Mouse (Mus musculus) heart, adult 11 months (tissue): ENCODE results near the gene Dzip1l.

Experiments used
- DNase-seq: peaks from one replicate; pipeline ENCODE4 v3.0.0; 2022

Gene Dzip1l

DNA sequence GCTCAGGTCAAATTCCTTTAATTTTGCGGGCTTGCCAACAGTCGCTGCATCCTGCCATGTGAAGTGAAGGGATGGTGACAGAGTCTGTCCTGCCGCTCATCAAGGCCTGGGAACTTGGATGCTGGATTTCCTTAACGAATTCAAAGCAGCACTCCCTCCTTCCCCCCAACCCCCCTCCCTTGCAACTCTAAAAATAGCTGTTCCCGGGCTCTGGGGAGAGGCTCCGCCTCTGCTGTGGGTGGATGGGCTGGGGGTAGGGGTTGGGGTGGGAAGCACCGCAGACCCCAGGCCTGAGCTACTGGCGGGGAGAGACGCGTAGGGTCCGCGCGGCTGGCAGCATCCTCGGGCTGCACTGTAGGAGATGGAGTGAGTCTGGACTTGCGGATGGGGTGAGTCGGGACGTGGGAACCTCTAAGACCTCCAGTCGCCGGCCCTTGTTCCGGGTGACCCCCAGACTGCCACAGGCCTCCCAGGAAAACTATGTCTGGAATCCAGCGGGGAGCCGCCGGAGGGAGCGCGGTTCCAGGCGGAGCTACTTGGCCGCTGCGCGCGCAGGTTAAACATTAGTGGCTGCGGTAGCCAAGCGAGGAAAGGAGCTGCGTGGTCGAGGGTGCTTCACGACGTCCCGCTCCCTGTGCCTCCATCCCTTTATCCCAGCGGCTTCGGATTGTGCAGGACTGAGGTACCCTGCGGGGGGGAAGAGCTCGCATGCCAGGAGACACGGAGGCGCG lies at the start of gene Dzip1l:
Dzip1l (plus strand) TSS at position 216 of the 731 bp plus-strand sequence.
- DNase-seq, result peak; percentile 97

DNA sequence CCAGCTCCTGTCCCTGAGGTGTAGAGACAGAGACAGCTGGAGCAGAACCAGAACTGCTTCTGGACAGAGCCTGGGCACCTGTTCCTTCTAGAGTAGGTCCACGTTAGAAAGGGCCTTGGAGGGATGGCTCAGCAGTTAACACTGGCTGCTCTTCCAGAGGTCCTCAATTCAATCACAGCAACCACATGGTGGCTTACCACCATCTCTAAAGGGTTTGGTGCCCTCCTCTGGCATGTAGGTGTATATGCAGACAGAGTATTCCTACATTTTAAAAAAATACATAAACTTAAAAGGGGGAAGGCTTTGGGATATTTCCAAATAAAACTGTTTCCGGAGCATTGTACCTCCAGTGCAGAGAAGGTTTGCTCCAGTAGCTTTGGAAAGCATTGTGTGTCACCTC lies 48.6 kb upstream of the Dzip1l start:
- DNase-seq, result no peak

DNA sequence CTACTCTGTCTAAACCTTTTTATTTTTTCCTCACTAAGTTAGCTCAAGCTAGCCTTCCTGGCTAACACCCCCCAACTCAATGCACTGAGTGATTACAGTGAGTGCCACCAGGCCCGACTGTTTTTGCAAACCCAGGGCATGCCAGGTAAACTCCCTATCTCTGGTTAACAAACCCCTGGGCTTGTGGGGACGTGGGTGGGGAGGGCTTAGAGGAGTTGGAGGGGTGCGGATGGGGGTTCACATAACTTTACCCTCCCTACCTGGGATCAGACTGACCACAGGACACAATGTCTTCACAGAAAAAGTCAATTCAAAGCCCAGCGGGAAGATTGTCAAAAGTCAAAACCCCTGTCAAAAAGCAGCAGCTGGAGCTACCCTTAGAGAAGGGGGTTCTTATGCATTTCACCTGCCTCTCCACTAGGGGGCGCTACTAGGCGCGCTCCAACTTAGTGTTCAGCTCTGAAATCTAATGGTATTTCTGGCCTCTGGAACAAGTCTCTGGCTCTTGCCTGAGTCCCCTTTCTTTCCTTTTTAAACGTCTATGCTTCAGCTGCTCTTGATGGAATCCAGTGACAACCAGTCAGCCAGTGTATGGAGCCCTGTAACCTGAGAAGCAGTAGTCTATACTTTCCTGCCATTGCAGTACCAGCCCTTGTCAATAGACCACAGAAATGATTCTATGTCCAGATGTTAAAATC lies 41.6 kb upstream of the Dzip1l start:
- no peak for DNase-seq

DNA sequence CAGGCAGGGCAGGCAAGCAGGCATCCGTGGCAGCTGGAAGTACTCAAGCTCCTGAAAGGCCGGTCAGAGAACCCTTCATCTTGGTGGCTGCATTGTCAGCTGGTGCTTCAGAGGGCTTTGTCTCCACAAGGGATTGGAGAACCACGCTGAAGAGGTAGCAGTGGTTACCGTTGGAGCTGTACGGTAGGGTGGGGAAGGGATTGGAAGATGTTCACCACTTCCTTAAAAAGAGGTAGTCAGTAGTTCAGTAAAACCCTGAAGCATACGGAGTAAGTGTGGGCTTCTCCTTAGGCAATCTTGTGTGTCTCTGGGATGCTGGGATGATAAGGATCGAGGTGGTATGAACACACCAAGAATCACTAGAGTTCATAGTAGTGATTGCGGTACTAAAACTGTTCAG lies 38.2 kb upstream of the Dzip1l start:
- no peak for DNase-seq

DNA sequence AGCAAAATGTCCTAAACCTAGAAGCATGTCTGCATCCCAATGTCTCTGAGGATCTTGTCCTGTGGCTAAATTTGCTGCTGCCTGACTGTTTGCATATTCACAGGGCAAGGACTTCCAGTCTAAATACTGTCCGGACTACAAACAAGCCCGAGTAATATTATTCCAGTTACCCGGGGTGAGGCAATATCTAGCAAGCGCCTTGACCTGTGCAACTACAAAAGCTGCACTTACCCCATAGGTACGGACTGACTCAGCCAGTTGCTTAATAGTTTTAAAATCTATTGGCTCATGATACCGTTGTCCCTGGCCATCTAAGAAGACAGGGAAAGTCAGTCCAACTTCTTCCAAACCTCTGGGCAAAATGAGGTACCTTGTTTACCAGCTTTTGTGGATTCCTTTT lies 30.2 kb upstream of the Dzip1l start:
- DNase-seq, result peak; percentile 35

DNA sequence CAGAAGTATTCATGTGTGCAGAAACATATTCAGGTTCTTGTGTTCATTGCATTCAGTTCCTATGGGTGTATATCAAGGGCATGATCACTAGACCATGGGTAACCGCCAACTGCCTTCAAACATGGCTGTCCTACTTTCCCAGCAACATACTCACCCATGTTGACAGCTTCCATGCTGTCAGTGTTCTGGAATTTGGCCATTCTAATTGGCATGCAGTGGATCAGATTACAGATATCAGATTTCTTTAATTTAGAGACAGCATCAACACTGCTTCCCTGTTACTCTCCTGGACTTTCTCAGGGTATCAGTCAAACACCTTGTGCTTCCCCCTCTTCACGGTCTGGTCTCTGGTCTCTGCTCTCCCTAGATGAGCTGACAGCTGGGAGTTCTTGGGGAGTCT lies 25.7 kb upstream of the Dzip1l start:
- peak; percentile 33 for DNase-seq

DNA sequence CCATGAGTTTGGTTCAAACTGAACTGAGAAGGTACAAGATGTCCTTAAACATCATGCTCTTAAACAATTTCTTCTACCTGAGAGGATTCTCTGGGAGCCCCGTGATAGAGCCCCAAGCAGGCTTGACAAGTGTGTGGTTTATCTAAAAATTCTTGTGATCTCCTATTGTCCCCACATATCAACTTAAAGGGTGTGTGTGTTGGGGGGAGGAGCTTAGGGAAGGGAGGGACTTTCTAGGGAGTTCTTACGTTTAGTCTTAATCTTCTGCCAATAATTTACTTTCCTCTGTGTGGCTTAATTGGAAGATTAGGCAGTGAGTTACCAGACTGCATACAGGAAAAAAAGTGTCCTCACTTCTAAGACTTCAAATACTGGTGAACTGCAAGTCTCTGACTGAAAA lies 17.1 kb upstream of the Dzip1l start, which contains the start of gene A4gnt:
A4gnt (plus strand) TSS at position 301 of the 400 bp plus-strand sequence.
- DNase-seq, result peak; percentile 14

DNA sequence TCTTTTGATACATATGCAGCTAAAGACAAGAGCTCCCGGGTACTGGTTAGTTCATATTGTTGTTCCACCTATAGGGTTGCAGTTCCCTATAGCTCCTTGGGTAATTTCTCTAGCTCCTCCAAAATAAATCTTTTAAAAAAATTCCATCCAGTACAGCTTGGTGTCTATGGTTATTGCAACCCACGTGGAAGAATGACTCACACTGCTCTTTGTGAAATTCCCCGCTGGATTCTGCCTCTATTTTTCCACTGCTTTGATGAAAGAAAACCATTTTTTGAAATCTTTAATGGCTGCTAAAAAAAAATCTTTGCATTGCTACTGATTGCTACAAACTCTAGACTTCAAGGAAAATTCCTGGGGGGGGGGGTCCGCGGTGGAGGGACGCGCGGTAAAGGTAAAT lies 9.6 kb upstream of the Dzip1l start:
- peak; percentile 30 for DNase-seq

DNA sequence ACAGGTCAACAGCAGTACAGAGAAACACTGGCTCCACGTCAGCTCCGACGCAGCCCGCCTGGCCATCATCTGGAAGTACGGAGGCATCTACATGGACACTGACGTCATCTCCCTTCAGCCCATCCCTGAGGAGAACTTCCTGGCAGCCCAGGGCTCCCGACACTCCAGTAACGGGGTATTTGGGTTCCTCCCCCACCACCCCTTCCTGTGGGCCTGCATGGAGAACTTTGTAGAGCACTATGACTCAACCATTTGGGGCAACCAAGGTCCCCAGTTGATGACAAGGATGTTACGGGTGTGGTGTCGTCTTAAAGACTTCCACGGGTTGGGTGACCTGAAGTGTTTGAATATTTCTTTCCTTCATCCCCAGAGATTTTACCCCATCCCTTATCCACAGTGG lies 9.1 kb upstream of the Dzip1l start:
- peak; percentile 76 for DNase-seq

DNA sequence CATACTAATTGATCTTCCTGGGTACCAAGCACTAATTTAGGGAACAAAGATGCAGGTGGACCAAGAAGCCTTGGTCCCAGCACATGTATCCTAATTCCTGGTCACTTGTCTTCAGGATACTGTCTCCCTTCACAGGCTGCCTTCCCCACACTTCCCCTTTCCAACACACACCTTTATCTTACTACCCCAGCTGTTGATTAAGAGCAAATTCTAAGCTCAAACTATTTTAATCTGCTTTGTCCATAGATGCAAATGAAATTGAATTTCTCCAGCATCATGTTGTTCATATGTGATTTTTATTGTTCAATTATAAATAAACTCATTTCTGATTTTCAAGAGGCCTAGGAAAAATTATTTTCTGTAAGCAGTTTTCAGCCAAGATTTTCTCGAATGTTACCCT lies 7.3 kb upstream of the Dzip1l start:
- DNase-seq, result peak; percentile 8

DNA sequence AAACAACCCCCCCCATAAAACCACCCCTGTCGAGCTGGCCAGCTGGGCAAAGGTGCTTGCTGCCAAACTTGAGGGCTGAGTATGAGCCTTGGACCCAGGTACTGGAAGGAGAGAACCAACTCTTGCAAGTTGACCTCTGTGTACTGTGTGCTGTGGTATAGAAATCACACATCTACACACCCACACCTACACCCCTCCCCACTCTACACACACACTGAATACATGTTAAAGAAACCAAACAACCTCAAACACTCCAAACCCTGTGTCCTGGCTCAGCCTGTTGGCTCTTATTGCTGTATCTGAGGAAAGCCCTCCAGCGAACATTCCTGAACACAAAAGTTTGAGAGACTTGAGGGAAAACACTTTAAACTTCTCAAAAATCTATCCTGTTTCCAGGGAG lies 6.3 kb upstream of the Dzip1l start:
- peak; percentile 64 for DNase-seq

DNA sequence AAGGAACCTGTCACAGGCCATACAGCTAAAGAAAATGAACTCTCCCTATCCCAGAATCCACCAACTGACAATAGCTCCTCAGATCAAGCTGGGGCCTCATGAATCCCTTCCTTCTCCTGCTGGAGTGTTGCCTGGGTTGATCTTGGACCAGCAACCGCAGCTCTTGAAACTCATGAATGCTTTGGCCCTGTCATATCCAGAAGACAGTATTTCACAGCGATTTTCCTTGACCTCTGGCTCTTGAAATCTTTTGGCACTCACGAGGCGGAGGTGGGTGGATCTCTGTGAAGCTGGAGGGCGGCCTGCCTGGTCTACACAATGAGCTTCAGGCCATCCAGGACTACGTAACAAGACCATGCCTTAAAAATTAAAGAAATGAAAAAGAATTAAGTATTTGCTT lies 5.2 kb upstream of the Dzip1l start:
- peak; percentile 79 for DNase-seq

DNA sequence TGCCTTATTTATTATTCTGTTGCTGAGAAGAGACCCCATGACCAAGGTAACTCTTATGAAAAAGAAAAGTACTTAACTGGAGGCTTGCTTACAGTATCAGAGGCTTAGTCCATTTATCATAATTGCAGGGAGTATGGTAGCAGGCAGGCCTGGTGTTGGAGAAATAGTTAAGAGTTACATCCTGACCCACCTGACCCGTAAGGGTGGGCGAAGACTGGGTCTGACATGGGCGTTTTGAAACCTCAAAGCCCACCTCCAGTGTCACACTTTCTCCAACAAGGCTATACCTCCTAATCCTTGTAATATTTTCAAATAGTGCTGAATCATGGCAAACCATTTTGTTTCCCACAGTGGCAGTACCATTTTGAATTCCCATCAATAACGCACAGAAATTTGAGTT lies 715 bp upstream of the Dzip1l start:
- peak; percentile 51 for DNase-seq

DNA sequence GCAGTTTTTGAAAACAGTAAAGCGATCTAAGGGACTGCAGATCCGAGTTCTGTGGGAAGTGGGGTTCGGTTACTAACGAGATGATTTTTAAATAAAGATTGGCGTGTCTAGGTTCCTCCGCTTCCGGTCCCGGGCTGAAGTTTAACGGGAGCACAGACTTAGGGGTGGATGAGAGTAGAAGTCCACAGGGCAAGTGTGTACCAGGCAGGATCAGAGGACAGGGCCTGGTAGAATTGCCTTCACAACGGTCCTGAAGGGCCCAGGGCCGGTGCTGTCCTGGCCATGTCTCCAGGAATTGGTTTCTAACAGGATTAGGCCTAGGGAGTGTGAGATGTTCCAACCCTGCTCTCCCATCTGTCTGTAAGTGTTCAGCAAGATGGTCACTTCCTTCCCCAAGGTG lies 775 bp downstream of the Dzip1l start:
- DNase-seq, result no peak

DNA sequence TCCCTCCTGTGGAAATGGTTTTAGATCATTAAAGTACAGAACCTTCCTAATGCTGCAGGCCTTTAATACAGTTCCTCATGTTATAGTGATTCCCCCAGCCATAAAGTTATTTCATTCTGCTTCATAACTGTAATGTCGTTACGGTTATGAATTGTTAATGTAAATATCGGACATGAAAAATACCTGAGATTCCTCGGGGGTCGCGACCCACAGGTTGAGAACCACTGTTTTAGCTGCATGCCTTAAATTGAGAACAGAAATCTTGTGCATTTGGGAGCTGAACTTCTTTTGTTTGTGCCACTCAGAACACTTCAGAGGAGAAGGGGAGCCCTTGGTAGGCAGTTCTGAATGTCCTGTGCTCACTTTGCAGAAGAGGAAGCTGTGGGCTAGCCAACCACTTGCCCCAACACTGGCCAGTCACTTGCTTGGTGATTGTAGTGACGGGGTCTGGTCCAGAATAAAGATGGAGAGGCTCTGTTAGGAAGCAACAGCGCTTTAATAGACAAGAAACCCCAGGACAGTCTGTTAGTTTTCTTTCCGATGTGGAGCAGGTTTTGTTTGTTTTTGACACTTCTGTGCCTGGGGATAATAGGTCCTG lies 1.3 kb downstream of the Dzip1l start:
- DNase-seq, result no peak

DNA sequence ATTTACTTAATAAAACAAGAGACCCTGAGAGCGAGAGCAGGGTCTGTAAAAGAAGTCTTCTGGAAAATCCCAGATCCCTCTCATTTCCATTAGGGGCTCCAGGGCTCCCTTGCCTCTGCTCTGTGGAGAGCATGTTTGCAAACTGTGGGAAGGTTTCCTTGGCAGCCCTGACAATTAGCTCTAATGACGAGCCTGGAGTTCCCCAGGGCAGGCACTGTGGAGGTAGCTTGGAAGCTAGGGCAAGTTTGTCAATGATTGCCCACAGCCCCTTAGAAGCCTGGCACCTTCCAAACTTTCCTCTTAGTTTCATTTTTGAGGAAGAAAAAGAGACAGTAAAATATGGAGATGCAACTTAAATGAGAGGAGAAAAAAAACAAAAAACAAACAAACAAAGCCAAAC lies 2.5 kb downstream of the Dzip1l start:
- no peak for DNase-seq

DNA sequence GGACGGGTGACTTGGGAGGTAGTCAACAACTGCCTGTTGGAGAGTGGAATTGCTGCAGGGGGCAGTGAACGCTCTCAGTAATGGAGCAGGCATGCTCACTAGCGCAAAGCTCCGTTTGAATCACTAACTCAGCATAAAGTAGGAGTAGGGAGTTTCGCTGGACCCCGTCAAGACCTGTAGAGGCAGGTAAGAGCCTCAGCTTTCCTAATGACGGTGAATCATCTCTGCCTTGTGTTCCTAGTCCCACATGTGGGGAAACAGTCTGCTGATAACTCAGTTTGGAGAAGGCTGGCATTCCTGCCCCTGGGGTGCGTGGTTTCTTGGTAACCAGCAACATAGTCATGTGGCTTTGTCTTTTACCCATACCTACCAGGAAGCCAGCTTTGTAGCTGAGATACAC lies 3.0 kb downstream of the Dzip1l start:
- no peak for DNase-seq

DNA sequence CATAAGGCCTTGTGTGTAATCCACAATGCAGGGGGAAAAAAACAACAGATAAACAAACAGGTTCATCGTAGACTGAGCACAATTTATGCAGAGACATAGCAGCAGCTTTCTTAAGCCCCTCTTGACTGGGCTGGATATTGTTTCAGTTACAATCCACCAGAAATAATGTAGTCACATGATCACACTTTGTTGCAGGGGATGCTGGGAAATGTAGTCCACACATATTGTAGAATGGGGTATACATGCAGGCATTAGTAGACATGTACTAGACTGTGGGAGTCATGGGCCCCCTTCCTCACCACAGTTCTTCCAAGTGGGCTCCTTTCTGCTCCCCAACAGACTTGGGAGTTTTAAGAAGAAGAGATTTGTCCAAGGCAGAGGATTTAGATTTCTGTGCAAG lies 7.5 kb downstream of the Dzip1l start:
- DNase-seq, result no peak

DNA sequence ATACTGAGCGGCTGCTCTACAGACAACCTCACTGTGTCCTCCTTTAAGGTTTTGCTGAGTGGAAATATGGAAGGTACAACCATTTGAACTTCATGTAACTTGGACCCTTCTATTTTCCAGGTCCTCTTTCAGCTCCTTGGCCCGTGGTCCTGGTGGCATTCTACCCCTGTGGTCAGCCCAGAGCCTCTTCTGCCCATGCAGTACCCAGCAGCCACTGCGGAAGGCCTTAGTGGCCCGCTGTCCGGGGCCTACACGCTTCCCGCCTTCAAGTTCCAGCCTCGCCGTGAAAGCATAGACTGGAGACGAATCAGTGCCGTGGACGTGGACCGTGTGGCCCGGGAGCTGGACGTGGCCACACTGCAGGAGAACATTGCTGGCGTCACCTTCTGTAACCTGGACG lies 7.9 kb downstream of the Dzip1l start:
- peak; percentile 91 for DNase-seq

DNA sequence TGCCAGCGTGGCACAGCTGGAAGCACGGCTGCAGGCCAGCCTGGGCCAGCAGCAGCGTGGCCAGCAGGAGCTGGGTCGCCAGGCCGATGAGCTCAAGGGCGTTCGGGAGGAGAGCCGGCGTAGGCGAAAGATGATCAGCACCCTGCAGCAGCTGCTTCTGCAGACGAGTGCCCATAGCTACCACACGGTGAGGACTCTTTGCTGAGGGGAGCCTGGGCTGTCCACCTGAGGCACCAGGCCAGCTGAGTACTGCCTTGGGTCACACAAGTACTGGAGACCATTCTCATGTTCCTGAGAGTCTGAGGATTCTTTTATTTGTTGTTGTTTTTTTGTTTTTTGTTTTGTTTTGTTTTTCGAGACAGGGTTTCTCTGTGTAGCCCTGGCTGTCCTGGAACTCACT lies 8.4 kb downstream of the Dzip1l start:
- DNase-seq, result no peak

DNA sequence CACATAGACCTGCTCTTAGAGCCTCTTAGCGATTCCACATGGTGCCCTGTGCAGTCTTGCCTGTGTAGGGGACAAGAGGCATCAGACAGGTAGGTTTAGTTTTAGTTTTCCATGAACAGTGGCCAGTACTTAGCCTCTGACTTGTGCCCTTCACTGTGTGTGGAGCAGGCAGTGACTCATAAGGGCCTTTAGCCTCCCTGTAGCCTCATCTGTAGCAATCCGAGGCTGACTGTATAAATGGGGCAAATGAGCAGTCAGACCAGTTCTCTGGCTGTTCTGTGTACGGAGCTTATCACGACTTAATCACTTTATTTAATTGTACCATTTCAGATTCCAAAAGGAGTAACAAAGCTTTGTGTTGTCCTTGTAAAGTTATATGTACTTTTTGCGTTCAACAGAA lies 10.7 kb downstream of the Dzip1l start:
- no peak for DNase-seq

DNA sequence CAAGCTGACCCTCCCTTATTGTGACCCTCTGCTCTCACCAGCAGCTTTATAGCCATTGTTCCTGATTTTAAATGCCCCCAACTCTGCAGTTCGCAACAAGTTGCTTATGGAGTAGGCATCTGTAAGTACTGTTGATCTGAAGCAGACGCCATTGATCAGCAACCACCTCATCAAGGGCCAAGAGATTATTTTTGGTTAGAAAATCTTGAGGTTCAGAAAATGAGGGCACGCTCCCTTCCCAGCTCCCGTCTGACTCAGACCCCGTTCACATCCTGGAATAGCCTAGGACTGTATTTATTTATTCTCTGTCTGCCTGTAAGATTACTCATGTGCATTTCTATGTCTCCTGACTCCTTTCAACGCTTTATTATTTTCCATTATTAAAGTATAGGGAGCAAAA lies 16.1 kb downstream of the Dzip1l start:
- no peak for DNase-seq

DNA sequence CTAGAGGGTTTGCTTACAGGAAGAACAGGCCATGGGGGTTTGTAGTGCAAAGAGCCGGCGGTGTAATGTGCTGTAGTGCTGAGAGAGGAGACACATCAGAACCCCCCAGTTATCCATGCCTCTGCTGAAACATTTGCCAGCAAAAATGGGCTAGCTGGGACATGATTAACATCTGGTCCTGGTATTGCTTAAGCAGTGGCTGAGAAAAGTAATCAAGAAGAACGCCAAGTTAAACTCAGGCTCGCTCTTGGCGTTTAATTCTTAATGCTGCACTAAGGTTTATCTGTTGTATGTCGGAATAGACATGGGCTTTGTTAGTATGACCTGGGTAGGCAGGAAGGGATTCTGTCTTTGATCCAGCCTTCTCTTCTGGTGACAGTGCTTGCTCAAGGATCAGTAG lies 16.8 kb downstream of the Dzip1l start:
- DNase-seq, result no peak

DNA sequence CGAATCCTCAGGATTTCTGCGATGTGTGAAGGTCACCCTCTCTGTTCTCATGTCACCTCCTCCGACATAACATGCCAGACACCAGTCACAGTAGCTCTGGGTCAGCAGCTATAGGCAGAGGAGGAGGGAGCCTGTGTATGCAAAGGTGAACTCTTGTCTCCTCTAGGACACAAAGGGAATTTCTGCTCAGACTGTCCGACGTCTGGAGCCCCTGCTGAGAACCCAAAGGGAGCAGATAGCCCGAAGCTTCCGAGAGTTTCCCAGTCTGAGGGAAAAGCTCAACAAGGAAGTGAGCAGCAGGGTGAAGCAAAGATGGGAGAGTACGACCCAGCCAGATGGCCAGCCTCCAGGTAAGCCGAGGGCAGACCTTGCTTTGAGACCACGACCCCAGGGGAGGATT lies 31.5 kb downstream of the Dzip1l start:
- DNase-seq, result peak; percentile 74
